Mouse (Mus musculus) cerebellum, postnatal 36 days (tissue): ENCODE measurements around the gene Clec2i.
"Not testable (repeated sequence)": the region's sequence is repeated elsewhere in the genome, so short reads cannot be mapped to it uniquely, and the experiment has no call there.

Source experiments
- DNase-seq, 2 experiments: peaks; one replicate each; pipeline ENCODE4 v3.0.0; 2021 to 2022; ENCODE audit warnings: mixed read lengths in 2 of 2

Clec2i gene

GRCm38 (mm10) chr6:128855477-128855876 lies 31.9 kb upstream of the Clec2i start:
- DNase-seq = no peak

GRCm38 (mm10) chr6:128856250-128856649 lies 31.1 kb upstream of the Clec2i start:
- DNase-seq = peak; percentile 69 to 72

GRCm38 (mm10) chr6:128857976-128858375 lies 29.4 kb upstream of the Clec2i start:
- DNase-seq = no peak

GRCm38 (mm10) chr6:128868861-128869260 lies 18.5 kb upstream of the Clec2i start:
- DNase-seq = no peak

- no peak for DNase-seq
Measured at GRCm38 (mm10) chr6:128871910-128872610, 15.3 kb upstream of the Clec2i start.

- DNase-seq = no peak
Measured at GRCm38 (mm10) chr6:128888834-128889233, 1.4 kb downstream of the Clec2i start.

- no peak for DNase-seq
Measured at GRCm38 (mm10) chr6:128890948-128891355, 3.6 kb downstream of the Clec2i start, which contains the start of gene BC035044. TSS of gene BC035044 (minus strand) at chr6:128891126.

- no peak for DNase-seq
Measured at GRCm38 (mm10) chr6:128895404-128896001, 8.1 kb downstream of the Clec2i start.

GRCm38 (mm10) chr6:128900044-128900443 lies 12.7 kb downstream of the Clec2i start:
- DNase-seq = no peak

GRCm38 (mm10) chr6:128900796-128901552 lies 13.6 kb downstream of the Clec2i start:
- DNase-seq = not testable (repeated sequence)

- DNase-seq = no peak
Measured at GRCm38 (mm10) chr6:128913598-128914254, 26.3 kb downstream of the Clec2i start.

- DNase-seq = no peak
Measured at GRCm38 (mm10) chr6:128917322-128917721, 29.9 kb downstream of the Clec2i start.

- no peak for DNase-seq
Measured at GRCm38 (mm10) chr6:128933050-128933449, 45.7 kb downstream of the Clec2i start.

GRCm38 (mm10) chr6:128934081-128934480 lies 46.7 kb downstream of the Clec2i start, which contains the start of gene Clec2g:
TSS of gene Clec2g (plus strand) at chr6:128934381.
- DNase-seq = not testable (repeated sequence)

GRCm38 (mm10) chr6:128935889-128936665 lies 48.7 kb downstream of the Clec2i start:
- DNase-seq = not testable (repeated sequence)

GRCm38 (mm10) chr6:128941646-128942421 lies 54.4 kb downstream of the Clec2i start:
- no peak for DNase-seq

GRCm38 (mm10) chr6:128945564-128945963 lies 58.2 kb downstream of the Clec2i start:
- no peak for DNase-seq
